Mouse (Mus musculus) midbrain, postnatal 0 days (tissue): ENCODE results near the gene Myo15. TPM values are rescaled to one million over a fixed set of nuclear protein-coding genes. Genes with fewer than 3 reads are reported as not detected.
"Not testable (repeated sequence)": the region's sequence is repeated elsewhere in the genome, so short reads cannot be mapped to it uniquely, and the experiment has no call there.

Experiments used
- ATAC-seq: fragments of 200-750 bp; cut with Nextera tagmentation; 2 replicates; pipeline ENCODE4 v1.8.0; 2017; ENCODE audit warnings: moderate number of reproducible peaks, mild to moderate bottlenecking, moderate TSS enrichment, moderate library complexity; ENCODE audit not compliant: low FRiP score
- DNase-seq: peaks from one replicate; pipeline ENCODE4 v3.0.0-alpha.2; 2015; ENCODE audit warnings: low spot score
- H3K27ac ChIP-seq: fragments of 300-500 bp; sonication (generic); 2 replicates; pipeline ENCODE4 v1.5.1; 2014; ENCODE audit warnings: low read depth, mild to moderate bottlenecking, low read length, mixed read lengths
- H3K27me3 ChIP-seq: fragments of 300-500 bp; sonication (generic); 2 replicates; pipeline ENCODE4 v1.6.1; 2014; ENCODE audit warnings: low read length, control low read depth, mixed read lengths; ENCODE audit not compliant: insufficient read depth
- H3K36me3 ChIP-seq: fragments of 300-500 bp; sonication (generic); 2 replicates; pipeline ENCODE4 v1.6.1; 2014; ENCODE audit warnings: low read length, control low read depth, mixed read lengths; ENCODE audit not compliant: insufficient read depth
- H3K4me1 ChIP-seq: fragments of 300-500 bp; sonication (generic); 2 replicates; pipeline ENCODE4 v1.6.1; 2014; ENCODE audit warnings: mild to moderate bottlenecking, control low read depth, antibody characterized with exemption, low read length, mixed read lengths; ENCODE audit not compliant: insufficient read depth
- H3K4me2 ChIP-seq: fragments of 300-500 bp; sonication (generic); 2 replicates; pipeline ENCODE4 v1.6.1; 2014; ENCODE audit warnings: low read depth, mild to moderate bottlenecking, low read length, mixed read lengths; ENCODE audit not compliant: poor library complexity, severe bottlenecking
- H3K4me3 ChIP-seq: fragments of 300-500 bp; sonication (generic); 2 replicates; pipeline ENCODE4 v1.5.1; 2014; ENCODE audit warnings: low read depth, mild to moderate bottlenecking, low read length, moderate library complexity
- H3K9ac ChIP-seq: fragments of 300-500 bp; sonication (generic); replicated peaks from 2 replicates; pipeline ENCODE4 v1.6.1; 2014; ENCODE audit warnings: mild to moderate bottlenecking, low read length, moderate library complexity, mixed read lengths; ENCODE audit not compliant: poor library complexity, severe bottlenecking
- H3K9me3 ChIP-seq: fragments of 300-500 bp; sonication (generic); 2 replicates; pipeline ENCODE4 v1.6.1; 2016; ENCODE audit warnings: low read length, control low read depth
- CTCF ChIP-seq: IDR thresholded peaks from 2 replicates; pipeline ENCODE4 v1.5.1; 2016; ENCODE audit warnings: antibody characterized with exemption, mild to moderate bottlenecking
- WGBS: fragments of 180-500 bp; shearing (Covaris S2); extraction: QIAGEN DNeasy Blood & Tissue Kit; methylation state at CpG from one replicate; pipeline ENCODE4 v1.1.7; 2014; 5-methylcytosine and 5-hydroxymethylcytosine counted together
- polyA plus RNA-seq: library from polyadenylated mRNA; unstranded; fragments of >200 nt; fragmentation: Nextera tagmentation; extraction: Ambion mirVana; gene quantifications from 2 replicates; pipeline ENCODE4 v1.2.1, GENCODE M21; 2015
- total RNA-seq: library from RNA; depleted of rRNA; stranded (reverse); fragments of >200 nt; gene quantifications from 2 replicates; pipeline ENCODE4 v1.2.3, GENCODE M21; 2014

Gene Myo15
- total and polyA plus RNA-seq, 2 experiments from 2014 or later = 0.22 to 0.52 TPM

GRCm38 (mm10) chr11:60541831-60542230, 72.7 kb downstream of the Myo15 start:
- Histone ChIP-seq H3K4me3 (no peak overlapping the region), H3K4me2 (no peak overlapping the region), H3K9me3 (no peaks in the 10 kb centered on the region), H3K4me1 (peaks cover 12% of the 10 kb centered on the region), H3K36me3 (peaks cover 4% of the 10 kb centered on the region; the same call in 1 of the 2 replicates), H3K27me3 (no peaks in the 10 kb centered on the region), H3K9ac (no peak overlapping the region), H3K27ac (no peak overlapping the region)
- WGBS = 87% methylated on average over 6 of the region's 6 CpGs
- DNase-seq (no peak), ATAC-seq (no peak)
- no peak for TF ChIP-seq CTCF

DNA sequence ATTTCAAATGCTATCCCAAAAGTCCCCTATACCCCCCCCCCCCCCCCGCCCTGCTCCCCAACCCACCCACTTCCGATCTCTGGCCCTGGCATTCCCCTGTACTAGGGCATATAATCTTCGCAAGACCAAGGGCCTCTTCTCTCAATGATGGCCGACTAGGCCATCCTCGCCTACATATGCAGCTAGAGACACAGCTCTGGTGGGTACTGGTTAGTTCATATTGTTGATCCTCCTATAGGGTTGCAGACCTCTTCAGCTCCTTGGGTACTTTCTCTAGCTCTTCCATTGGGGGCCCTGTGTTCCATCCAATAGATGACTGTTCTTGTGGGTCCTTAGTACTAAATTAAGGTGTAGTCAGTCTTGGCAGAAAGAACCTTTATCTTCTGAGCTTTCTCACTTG, 74.1 kb downstream of the Myo15 start:
- not testable (repeated sequence) for H3K4me3 ChIP-seq, ATAC-seq, H3K27me3 ChIP-seq, H3K27ac ChIP-seq, H3K9ac ChIP-seq, H3K36me3 ChIP-seq, DNase-seq, H3K9me3 ChIP-seq, H3K4me2 ChIP-seq
- WGBS = 93% methylated on average over 5 of the region's 5 CpGs
- H3K4me1 ChIP-seq = peaks cover 12% of the 10 kb centered on the region

DNA sequence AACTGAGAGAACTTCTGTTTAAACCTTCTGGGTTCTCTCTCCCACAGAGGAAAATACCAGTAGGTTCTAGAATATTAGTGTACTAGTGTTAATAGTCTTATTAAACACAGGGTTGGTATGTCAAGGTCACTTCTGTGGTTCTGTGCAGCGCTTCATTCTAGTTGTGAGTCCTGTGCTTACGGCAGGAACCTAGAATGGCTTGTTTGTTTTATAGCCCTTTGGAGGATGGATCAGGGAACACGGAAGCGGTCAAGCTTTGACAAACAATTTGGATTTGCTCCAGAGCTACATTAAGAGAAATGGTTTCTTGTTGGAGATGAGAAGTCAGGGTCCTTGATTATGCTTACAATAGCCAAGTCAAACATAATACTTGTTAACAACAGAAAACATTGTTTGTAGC, 76.3 kb downstream of the Myo15 start:
- Histone ChIP-seq H3K4me3 (no peak overlapping the region), H3K27ac (no peak overlapping the region), H3K27me3 (no peaks in the 10 kb centered on the region), H3K36me3 (peaks cover 17% of the 10 kb centered on the region), H3K9me3 (no peaks in the 10 kb centered on the region), H3K4me2 (no peak overlapping the region), H3K4me1 (peaks cover 6% of the 10 kb centered on the region), H3K9ac (no peak overlapping the region)
- no peak for TF ChIP-seq CTCF
- WGBS = 71% methylated on average over 4 of the region's 4 CpGs
- DNase-seq (no peak), ATAC-seq (no peak)

- Histone ChIP-seq H3K27me3 (no peaks in the 10 kb centered on the region), H3K4me2 (no peak overlapping the region), H3K36me3 (peaks cover 16% of the 10 kb centered on the region; the same call in 1 of the 2 replicates), H3K9me3 (no peaks in the 10 kb centered on the region), H3K4me1 (no peaks in the 10 kb centered on the region), H3K9ac (no peak overlapping the region), H3K4me3 (no peak overlapping the region), H3K27ac (no peak overlapping the region)
- 91% methylated on average over 3 of the region's 3 CpGs for WGBS
- DNase-seq (no peak), ATAC-seq (no peak)
- no peak for TF ChIP-seq CTCF
Observed at GRCm38 (mm10) chr11:60548112-60548511, 79.0 kb downstream of the Myo15 start.

DNA sequence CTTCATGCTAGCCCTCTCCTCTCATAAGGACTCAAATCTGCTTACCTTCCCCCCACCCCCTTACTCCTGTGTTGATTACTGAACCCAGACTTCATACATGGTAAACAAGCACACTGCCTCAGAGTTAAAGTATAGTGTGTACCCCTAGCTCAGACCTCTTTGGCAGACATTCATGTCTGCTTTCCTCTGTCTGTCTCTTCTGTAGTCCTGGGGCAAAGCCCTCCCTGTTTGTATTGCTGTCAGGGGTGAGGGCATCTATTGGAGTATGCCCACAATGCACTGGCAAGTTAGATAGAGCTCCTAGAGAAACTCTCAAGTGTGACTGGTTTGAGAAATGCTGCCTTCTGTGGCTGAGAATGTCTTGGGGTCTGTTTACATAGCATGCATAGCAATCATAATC, 84.0 kb downstream of the Myo15 start:
- Histone ChIP-seq H3K36me3 (peaks cover 50% of the 10 kb centered on the region), H3K27ac (no peak overlapping the region), H3K9ac (no peak overlapping the region), H3K4me3 (no peak overlapping the region), H3K9me3 (no peaks in the 10 kb centered on the region), H3K4me1 (no peaks in the 10 kb centered on the region), H3K27me3 (no peaks in the 10 kb centered on the region), H3K4me2 (no peak overlapping the region)
- DNase-seq = no peak
- TF ChIP-seq CTCF = no peak
- no peak for ATAC-seq

- WGBS = 90% methylated on average over 3 of the region's 3 CpGs
- no peak for TF ChIP-seq CTCF
- DNase-seq (no peak), ATAC-seq (no peak)
- Histone ChIP-seq H3K27me3 (no peaks in the 10 kb centered on the region), H3K27ac (no peak overlapping the region), H3K9ac (no peak overlapping the region), H3K36me3 (peaks cover 39% of the 10 kb centered on the region), H3K4me3 (no peak overlapping the region), H3K4me2 (no peak overlapping the region), H3K4me1 (no peaks in the 10 kb centered on the region), H3K9me3 (no peaks in the 10 kb centered on the region)
Observed at GRCm38 (mm10) chr11:60557675-60558074, 88.5 kb downstream of the Myo15 start.
